Mouse (Mus musculus) megakaryocyte, adult 5-6 weeks (primary cell): ENCODE data around the gene Fdx1. TPM values are rescaled to one million over a fixed set of nuclear protein-coding genes. Genes with fewer than 3 reads are reported as not detected.

Source experiments
- ATAC-seq: 2 replicates; pipeline ENCODE4 v1.8.0; 2016; ENCODE audit warnings: mild to moderate bottlenecking, inconsistent platforms; ENCODE audit not compliant: poor library complexity, severe bottlenecking
- total RNA-seq, 2 experiments: library from RNA; stranded (forward) in 1 of 2; stranded (reverse) in 1 of 2; fragments of 153-499, 151-499 nt in 1 of 2; fragments of 221-1000, 200-1000 nt in 1 of 2; gene quantifications; 2 replicates each; pipeline versions ENCODE4 v1.2.3 to v1.2.4; 2015 to 2017

The Fdx1 gene
- total RNA-seq (2015) (9.5 and 12.1 TPM in 2 replicates), total RNA-seq (2017) (3.2 and 3.5 TPM in 2 replicates)

- peak; percentile 90 for ATAC-seq
Observed at GRCm38 (mm10) chr9:51962975-51963701, at the start of gene Fdx1. Gene Fdx1 (minus strand): TSS chr9:51963556.

GRCm38 (mm10) chr9:52012781-52013436 is 49.6 kb upstream of the Fdx1 start:
- no peak for ATAC-seq

- ATAC-seq, result no peak
Observed at GRCm38 (mm10) chr9:52012311-52012710, 49.0 kb upstream of the Fdx1 start.

GRCm38 (mm10) chr9:52008511-52008910 is 45.2 kb upstream of the Fdx1 start:
- ATAC-seq, result no peak

DNA sequence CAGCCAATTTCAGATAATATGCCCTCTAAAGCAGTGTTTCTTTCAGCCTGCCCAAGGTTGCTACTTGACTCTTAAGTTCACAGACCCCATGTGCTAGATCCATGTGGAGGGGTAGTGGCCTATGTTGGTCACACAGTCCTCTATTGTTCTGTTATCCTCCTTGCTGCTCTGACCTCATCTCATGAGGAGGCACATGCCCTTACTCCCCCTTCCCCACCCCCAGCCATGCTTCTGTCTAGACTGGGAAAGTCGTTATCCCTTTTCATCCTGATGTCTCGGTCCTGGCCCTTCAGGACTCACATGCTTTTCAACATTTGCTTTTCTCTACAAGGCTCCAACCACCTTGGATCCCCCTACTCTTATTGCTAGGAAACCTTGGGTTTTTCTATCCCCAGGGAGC is 44.0 kb upstream of the Fdx1 start:
- ATAC-seq, result no peak

DNA sequence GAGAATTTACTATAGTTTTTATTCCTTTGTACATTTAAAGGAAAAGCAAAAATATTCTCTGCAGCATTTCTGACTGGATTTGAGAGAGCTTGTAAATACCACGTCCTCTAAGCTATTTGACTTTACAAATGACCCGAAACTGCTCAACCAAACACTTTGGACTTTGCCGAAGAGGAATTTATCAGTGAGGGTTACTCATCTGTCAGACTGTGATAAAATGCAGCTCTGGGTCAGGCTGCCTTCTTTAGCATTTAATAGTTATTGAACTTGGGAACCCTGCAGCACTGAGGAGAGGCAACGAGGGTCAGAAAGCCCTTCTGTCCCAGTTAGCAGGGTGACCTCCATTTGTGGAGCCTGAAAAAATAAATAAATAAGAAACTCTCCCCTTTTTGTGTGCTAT is 40.1 kb upstream of the Fdx1 start:
- ATAC-seq, result no peak

- ATAC-seq, result no peak
Observed at GRCm38 (mm10) chr9:51995331-51996099, 32.2 kb upstream of the Fdx1 start.

DNA sequence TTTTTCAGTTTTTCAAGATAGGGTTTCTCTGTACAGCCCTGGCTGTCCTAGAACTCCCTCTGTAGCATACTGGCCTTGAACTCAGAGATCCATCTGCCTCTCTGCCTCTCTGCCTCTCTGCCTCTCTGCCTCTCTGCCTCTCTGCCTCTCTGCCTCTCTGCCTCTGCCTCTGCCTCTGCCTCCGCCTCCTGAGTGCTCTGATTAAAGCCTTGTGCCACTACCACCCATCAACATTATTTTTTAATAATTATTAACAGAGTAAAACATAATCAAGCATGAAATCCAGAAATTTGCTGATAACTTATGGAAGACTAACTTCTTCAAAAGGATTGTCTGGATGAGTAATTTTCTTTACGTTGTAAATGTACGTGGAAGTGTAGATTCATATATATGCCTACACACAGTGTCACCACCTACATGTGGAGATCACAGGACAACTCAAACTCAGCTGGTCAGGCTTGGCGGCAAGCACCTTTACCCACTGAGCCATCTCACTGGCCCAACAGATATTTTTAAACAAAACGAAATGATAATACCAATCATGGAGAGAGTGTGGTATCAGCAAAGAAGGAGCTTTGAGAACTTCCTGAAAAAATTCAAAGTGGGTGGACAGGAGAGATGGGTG is 31.4 kb upstream of the Fdx1 start:
- ATAC-seq, result no peak

GRCm38 (mm10) chr9:51993486-51994275 is 30.3 kb upstream of the Fdx1 start:
- ATAC-seq, result peak; percentile 56

DNA sequence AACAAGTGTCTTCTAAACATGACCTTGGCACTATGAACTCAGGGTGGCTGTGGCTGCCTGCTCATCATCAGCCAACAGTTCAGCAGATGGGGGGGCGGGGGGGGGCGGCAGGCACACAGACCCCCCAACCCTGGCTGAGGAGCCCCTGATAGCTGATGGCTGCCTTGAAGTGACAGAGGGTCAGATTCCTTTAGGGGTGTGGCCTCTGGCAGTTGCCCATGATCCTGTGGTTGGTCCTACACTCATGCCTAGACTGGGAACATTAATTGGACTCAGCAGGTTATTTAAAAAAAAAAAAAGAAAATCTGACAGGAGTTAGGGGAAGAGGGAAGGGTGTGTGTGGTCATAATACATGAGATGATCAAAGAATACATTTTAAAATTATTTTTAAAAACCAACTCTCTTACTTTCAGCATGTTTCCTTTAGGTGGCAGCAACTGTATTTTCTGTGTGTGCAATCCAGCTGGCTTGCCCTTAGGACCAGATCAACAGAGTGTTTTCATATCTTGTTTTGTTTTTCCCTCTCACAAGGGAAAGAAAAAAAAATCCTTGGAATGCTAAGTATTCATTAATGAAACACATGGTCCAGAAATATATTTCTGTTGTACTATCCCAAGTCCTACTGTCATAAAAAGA is 28.0 kb upstream of the Fdx1 start:
- no peak for ATAC-seq

DNA sequence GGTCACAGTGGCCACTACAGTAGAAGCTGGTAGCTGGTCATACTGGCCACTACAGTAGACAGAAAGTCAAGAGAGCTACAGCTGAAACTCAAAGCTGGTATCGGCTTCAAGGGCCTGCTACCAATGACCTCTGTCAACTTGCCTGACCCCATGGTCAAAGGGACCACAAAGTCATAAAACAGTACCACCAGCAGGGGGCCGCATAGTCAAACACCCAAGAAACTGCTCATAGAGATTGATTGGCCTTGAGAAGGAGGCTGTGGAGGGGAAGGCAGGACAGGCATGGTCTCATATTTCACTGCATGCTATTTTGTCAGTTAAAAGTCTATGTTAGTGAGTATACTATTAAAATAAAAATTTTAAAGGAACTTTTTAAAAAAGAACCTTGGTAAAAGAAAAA is 27.5 kb upstream of the Fdx1 start:
- peak; percentile 75 for ATAC-seq

- ATAC-seq, result no peak
Observed at GRCm38 (mm10) chr9:51985493-51986099, 22.2 kb upstream of the Fdx1 start.

DNA sequence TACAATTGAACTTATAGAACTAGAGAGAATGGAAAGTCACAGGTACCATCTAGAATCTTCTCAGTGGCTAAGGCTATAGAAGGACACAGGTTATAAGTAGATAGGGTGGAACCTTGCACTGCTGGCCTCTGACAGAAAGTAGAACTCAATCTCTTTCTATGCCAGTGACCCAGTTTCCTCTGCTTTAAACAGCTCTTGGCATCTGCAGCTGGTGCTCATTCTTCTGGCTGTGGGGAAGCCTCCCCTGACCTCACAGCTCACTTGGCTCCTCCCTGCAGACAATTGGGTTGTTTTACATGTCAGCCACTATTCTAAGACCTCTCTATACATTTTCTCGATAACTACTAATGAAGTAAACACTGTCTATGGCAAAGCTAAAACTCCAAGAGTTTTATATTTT is 17.8 kb upstream of the Fdx1 start:
- ATAC-seq, result no peak

- no peak for ATAC-seq
Observed at GRCm38 (mm10) chr9:51979301-51979700, 15.9 kb upstream of the Fdx1 start.

- no peak for ATAC-seq
Observed at GRCm38 (mm10) chr9:51978545-51979259, 15.3 kb upstream of the Fdx1 start.

DNA sequence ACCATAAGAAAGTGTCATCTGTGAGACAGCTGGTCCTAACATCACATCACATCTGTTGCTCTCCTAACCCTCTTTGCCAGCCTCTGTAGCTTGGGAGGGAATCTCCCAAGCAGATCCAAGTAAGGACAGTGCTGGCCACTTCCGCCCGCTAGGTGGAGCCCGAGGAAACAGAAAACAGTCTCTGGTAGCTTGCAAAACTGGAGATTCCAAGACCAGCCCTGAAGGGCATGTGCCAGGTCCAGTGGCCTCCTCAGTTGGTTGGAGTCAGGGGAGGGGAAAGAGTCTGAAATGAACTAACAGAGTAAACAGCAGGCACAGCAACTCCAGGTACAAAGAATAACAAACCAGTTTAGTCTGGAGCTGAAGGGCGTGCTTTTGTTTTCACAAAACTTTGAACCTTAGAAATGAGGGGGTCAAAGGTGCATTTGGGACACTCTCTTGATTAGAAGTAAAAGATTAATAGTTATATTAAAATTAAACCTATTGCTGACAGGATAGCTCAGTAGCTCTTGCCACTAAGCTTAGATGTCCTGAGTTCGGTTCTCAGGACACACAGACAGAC is 14.2 kb upstream of the Fdx1 start:
- peak; percentile 91 for ATAC-seq

DNA sequence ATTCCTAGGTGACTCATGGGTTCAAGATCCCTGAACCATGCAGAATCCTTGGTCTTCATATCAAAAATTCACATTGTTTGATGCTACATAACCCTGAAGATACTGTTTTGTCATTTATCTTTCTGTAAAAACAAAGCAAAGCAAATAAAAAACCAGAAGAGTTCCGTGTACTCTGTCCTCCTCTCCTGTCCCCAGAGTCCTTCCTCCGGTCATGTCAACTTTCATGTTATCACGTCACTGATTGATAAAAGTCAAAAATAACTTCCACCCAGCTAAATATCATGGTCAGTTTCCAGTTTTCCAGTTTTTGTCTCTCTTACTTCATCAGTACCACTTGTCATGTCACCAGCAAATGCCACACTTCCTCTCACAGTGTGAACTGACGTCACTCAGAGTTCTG is 11.5 kb upstream of the Fdx1 start:
- ATAC-seq, result no peak

DNA sequence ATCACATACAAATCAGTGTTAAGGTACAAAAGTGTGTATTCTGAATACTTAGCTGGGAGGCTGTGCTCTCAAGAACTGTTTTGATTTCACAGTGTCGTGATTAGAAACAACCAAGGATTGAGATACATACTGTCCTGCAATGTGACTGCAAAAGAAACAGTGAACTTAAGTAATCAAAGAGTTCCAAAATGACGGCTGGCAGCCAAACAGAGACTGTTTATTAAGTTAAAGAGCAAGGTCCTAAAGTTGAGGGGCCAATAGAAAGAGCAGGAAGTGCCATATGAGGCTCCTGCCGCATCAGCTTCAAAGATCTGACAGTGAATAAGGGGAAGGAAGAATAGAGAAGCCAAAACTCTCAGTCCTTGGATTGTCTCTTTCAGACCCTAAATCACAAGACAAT is 10.5 kb upstream of the Fdx1 start:
- ATAC-seq, result no peak

GRCm38 (mm10) chr9:51966373-51966772 is 3.0 kb upstream of the Fdx1 start:
- no peak for ATAC-seq
